Mouse (Mus musculus): ENCODE measurements around the gene Gfm2. TPM values are rescaled to one million over a fixed set of nuclear protein-coding genes. Genes with fewer than 3 reads are reported as not detected.

The Gfm2 gene
- total and polyA plus RNA-seq, 2 experiments from 2014 or later, result 21.4 to 23.3 TPM

- Histone ChIP-seq H3K27ac (no peak overlapping the region), H3K9ac (replicated peaks; ENCODE audit: low read length) (no peak overlapping the region), H3K36me3 (ENCODE audit: insufficient read depth, low read length) (no peaks in the 10 kb centered on the region), H3K9me3 (ENCODE audit: low read length) (no peaks in the 10 kb centered on the region), H3K4me3 (ENCODE audit: low read length) (no peak overlapping the region), H3K4me2 (ENCODE audit: low read depth, low read length) (no peak overlapping the region), H3K27me3 (ENCODE audit: insufficient read depth, low read length) (no peaks in the 10 kb centered on the region), H3K4me1 (ENCODE audit: insufficient read depth, low read length) (no peaks in the 10 kb centered on the region)
- WGBS, result 82% methylated on average over 8 of the region's 8 CpGs
- TF ChIP-seq CTCF (IDR thresholded peaks at IDR 0.05; ENCODE audit: low read depth), result no peak
- ATAC-seq (no peak), DNase-seq (ENCODE audit: low spot score) (no peak)
Measured at GRCm38 (mm10) chr13:97223856-97224255, 86.1 kb downstream of the Gfm2 start.

GRCm38 (mm10) chr13:97224341-97224982 is 86.7 kb downstream of the Gfm2 start:
- no peak for TF ChIP-seq CTCF (IDR thresholded peaks at IDR 0.05; ENCODE audit: low read depth)
- DNase-seq (ENCODE audit: low spot score), result no peak
- no peaks in the 10 kb centered on the region for H3K9me3 ChIP-seq (ENCODE audit: low read length)
- ATAC-seq, result no peak
- no peaks in the 10 kb centered on the region for H3K27me3 ChIP-seq (ENCODE audit: insufficient read depth, low read length)
- no peaks in the 10 kb centered on the region for H3K36me3 ChIP-seq (ENCODE audit: insufficient read depth, low read length)
- H3K27ac ChIP-seq, result no peak overlapping the region
- 80% methylated on average over 10 of the region's 10 CpGs for WGBS
- no peak overlapping the region for H3K4me3 ChIP-seq (ENCODE audit: low read length)
- no peaks in the 10 kb centered on the region for H3K4me1 ChIP-seq (ENCODE audit: insufficient read depth, low read length)
- H3K4me2 ChIP-seq (ENCODE audit: low read depth, low read length), result no peak overlapping the region
- no peak overlapping the region for H3K9ac ChIP-seq (replicated peaks; ENCODE audit: low read length)

GRCm38 (mm10) chr13:97225130-97225529 is 87.4 kb downstream of the Gfm2 start:
- no peaks in the 10 kb centered on the region for H3K27me3 ChIP-seq (ENCODE audit: insufficient read depth, low read length)
- 81% methylated on average over 17 of the region's 17 CpGs for WGBS
- TF ChIP-seq CTCF (IDR thresholded peaks at IDR 0.05; ENCODE audit: low read depth), result no peak
- no peaks in the 10 kb centered on the region for H3K36me3 ChIP-seq (ENCODE audit: insufficient read depth, low read length)
- H3K4me1 ChIP-seq (ENCODE audit: insufficient read depth, low read length), result no peaks in the 10 kb centered on the region
- ATAC-seq, result no peak
- H3K9me3 ChIP-seq (ENCODE audit: low read length), result no peaks in the 10 kb centered on the region
- no peak overlapping the region for H3K9ac ChIP-seq (replicated peaks; ENCODE audit: low read length)
- H3K27ac ChIP-seq, result no peak overlapping the region
- no peak for DNase-seq (ENCODE audit: low spot score)
- no peak overlapping the region for H3K4me2 ChIP-seq (ENCODE audit: low read depth, low read length)
- H3K4me3 ChIP-seq (ENCODE audit: low read length), result no peak overlapping the region

GRCm38 (mm10) chr13:97227795-97228194 is 90.1 kb downstream of the Gfm2 start:
- Histone ChIP-seq H3K27me3 (ENCODE audit: insufficient read depth, low read length) (no peaks in the 10 kb centered on the region), H3K9ac (replicated peaks; ENCODE audit: low read length) (no peak overlapping the region), H3K27ac (no peak overlapping the region), H3K4me3 (ENCODE audit: low read length) (no peak overlapping the region), H3K36me3 (ENCODE audit: insufficient read depth, low read length) (no peaks in the 10 kb centered on the region), H3K4me2 (ENCODE audit: low read depth, low read length) (no peak overlapping the region), H3K9me3 (ENCODE audit: low read length) (no peaks in the 10 kb centered on the region), H3K4me1 (ENCODE audit: insufficient read depth, low read length) (no peaks in the 10 kb centered on the region)
- WGBS, result 95% methylated on average over 3 of the region's 3 CpGs
- no peak for ATAC-seq
- no peak for TF ChIP-seq CTCF (IDR thresholded peaks at IDR 0.05; ENCODE audit: low read depth)
- no peak for DNase-seq (ENCODE audit: low spot score)

GRCm38 (mm10) chr13:97230101-97230500 is 92.4 kb downstream of the Gfm2 start:
- no peak for TF ChIP-seq CTCF (IDR thresholded peaks at IDR 0.05; ENCODE audit: low read depth)
- Histone ChIP-seq H3K4me3 (ENCODE audit: low read length) (no peak overlapping the region), H3K4me1 (ENCODE audit: insufficient read depth, low read length) (no peaks in the 10 kb centered on the region; the same call in 1 of the 2 replicates), H3K4me2 (ENCODE audit: low read depth, low read length) (no peak overlapping the region), H3K9me3 (ENCODE audit: low read length) (no peaks in the 10 kb centered on the region), H3K9ac (replicated peaks; ENCODE audit: low read length) (no peak overlapping the region), H3K27ac (no peak overlapping the region), H3K36me3 (ENCODE audit: insufficient read depth, low read length) (no peaks in the 10 kb centered on the region), H3K27me3 (ENCODE audit: insufficient read depth, low read length) (no peaks in the 10 kb centered on the region)
- DNase-seq (ENCODE audit: low spot score), result no peak
- no peak for ATAC-seq
- WGBS, result 70% methylated on average over 3 of the region's 3 CpGs

Other genes with a start within 250 kb of the Gfm2 start
- 0.65 and 0.94 TPM in 2 replicates for gene Gcnt4, start 213.2 kb upstream of the Gfm2 start, total RNA-seq (2014; rRNA removed)
- 0.15 and 0.19 TPM in 2 replicates for gene Gcnt4, start 213.2 kb upstream of the Gfm2 start, polyA plus RNA-seq (2015; fragmentation: Nextera tagmentation; extraction: Ambion mirVana)
- not detected in 2 replicates for gene 1700029F12Rik, start 103.6 kb upstream of the Gfm2 start, total RNA-seq (2014; rRNA removed)
- gene 1700029F12Rik, start 103.6 kb upstream of the Gfm2 start, polyA plus RNA-seq (2015; fragmentation: Nextera tagmentation; extraction: Ambion mirVana), result not detected in 2 replicates
- gene Fam169a, start 70.7 kb upstream of the Gfm2 start, total RNA-seq (2014; rRNA removed), result 25.7 and 27.8 TPM in 2 replicates
- gene Fam169a, start 70.7 kb upstream of the Gfm2 start, polyA plus RNA-seq (2015; fragmentation: Nextera tagmentation; extraction: Ambion mirVana), result 22.3 and 24.8 TPM in 2 replicates
- gene Gm6169, start 38.7 kb upstream of the Gfm2 start, total RNA-seq (2014; rRNA removed), result 0.37 TPM in 1 of 2 replicates, not detected in the other
- 0.57 and 1.3 TPM in 2 replicates for gene Gm6169, start 38.7 kb upstream of the Gfm2 start, polyA plus RNA-seq (2015; fragmentation: Nextera tagmentation; extraction: Ambion mirVana)
- 18.5 and 21.6 TPM in 2 replicates for gene Nsa2, start within 50 bp of the Gfm2 start, total RNA-seq (2014; rRNA removed)
- gene Nsa2, start within 50 bp of the Gfm2 start, polyA plus RNA-seq (2015; fragmentation: Nextera tagmentation; extraction: Ambion mirVana), result 41.7 and 45.0 TPM in 2 replicates
- 66.4 and 75.8 TPM in 2 replicates for gene Hexb, start 60.4 kb downstream of the Gfm2 start, total RNA-seq (2014; rRNA removed)
- 65.4 and 70.8 TPM in 2 replicates for gene Hexb, start 60.4 kb downstream of the Gfm2 start, polyA plus RNA-seq (2015; fragmentation: Nextera tagmentation; extraction: Ambion mirVana)
- gene Enc1, start 103.2 kb downstream of the Gfm2 start, total RNA-seq (2014; rRNA removed), result 179 and 206 TPM in 2 replicates
- 29.3 and 33.3 TPM in 2 replicates for gene Enc1, start 103.2 kb downstream of the Gfm2 start, polyA plus RNA-seq (2015; fragmentation: Nextera tagmentation; extraction: Ambion mirVana)

Measured in hindbrain, postnatal 0 days (tissue).